Mouse (Mus musculus) thymus, postnatal 25 days (tissue): ENCODE measurements around the gene Gm21060.
"Not testable (repeated sequence)": the region's sequence is repeated elsewhere in the genome, so short reads cannot be mapped to it uniquely, and the experiment has no call there.

Source experiments
- DNase-seq: peaks from one replicate; pipeline ENCODE4 v3.0.0; 2022

The Gm21060 gene

DNA sequence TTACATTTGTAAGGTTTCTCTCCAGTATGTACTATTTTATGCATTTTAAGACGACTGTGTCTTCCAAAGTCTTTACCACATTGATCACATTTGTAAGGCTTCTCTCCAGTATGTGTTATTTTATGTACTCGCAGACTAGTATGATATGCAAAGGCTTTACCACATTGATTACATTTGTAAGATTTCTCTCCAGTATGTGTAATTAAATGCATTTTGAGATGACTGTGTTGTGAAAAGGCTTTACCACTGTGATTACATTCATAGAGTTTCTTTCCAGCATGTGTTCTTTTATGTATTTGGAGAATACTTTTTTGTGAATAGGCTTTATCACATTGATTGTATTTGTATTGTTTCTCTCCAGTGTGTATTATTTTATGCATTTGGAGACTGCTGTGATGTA, at the start of gene Gm21060:
Gene Gm21060 (minus strand): TSS at position 101 of the 400 bp plus-strand sequence.
- no peak for DNase-seq

DNA sequence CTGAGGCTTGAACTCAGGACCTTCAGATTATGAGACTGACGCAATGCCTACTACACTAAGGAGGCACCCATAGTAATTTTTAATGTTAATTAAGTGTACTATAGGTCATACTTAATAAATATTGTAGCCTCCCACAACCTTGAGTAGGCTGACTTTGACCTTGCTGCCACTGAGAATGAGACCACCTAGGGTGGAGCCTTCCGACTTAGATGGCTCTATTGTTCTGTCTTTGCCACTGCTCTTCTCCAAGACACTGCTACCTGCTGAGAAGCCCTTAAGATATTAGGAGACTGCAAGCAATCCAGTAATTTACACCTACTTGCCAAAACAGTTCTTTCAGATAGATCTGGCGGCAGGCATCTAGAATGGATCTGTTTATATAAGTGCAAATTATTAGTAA, 24.0 kb upstream of the Gm21060 start:
- not testable (repeated sequence) for DNase-seq

DNA sequence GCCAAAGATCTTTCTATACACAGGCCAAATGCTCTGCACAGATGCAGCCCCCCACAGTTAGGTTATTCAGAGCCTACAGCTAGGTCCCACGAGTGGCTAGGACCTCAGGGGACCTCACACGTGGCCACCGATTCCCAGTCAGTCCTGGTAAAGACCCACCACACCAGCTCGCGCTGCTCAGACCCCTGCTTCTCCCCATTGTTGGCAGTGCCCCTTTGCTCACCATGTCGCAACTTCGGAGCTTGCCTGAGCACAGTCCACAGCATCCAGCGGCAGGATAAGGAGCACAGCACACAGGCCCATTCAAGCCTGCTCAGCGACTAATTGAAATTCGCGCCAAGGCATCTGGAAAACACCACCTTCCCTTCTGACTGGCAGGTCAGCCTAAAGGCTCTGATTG, 16.3 kb upstream of the Gm21060 start:
- DNase-seq = not testable (repeated sequence)

DNA sequence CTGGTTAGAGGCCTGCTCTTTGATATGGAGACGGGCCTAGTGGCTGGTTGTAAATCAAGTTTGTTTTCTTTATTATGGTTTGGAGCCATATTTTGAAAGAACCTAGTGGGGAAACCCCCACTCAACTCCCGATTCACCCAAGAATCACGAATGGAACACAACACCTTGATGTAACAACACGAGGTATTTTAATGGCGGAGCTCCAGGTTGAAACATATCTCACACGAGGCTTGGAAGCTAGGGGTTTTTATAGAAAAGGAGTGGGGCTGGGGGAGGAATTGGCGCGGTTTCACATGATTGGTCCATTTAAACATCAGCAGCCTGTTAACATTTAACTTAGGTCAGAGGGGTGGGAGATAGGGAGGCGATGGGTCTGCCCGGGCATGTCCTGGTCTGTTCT, 15.5 kb upstream of the Gm21060 start:
- not testable (repeated sequence) for DNase-seq

DNA sequence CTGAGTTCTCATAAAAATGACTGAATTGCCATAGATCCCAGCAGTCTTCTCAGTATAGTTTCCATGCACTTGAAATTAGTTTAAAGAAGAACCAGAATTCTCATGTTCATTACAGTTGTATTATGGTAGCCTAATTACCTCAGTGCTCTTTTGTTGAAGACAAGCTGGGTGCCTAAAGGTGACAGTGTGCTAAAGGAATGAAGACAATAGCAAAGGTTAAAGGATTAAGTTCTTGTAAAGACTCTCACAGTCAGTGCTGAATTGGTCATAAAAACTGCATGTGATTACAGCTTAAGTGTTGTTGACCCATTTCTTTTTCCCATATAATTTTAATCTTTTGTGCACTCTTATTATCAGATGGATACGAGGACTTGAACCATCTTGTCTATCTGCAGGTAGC, 11.2 kb upstream of the Gm21060 start:
- DNase-seq = not testable (repeated sequence)

- DNase-seq = not testable (repeated sequence)
Measured at GRCm38 (mm10) chr19:61285033-61285432, 11.8 kb downstream of the Gm21060 start.

DNA sequence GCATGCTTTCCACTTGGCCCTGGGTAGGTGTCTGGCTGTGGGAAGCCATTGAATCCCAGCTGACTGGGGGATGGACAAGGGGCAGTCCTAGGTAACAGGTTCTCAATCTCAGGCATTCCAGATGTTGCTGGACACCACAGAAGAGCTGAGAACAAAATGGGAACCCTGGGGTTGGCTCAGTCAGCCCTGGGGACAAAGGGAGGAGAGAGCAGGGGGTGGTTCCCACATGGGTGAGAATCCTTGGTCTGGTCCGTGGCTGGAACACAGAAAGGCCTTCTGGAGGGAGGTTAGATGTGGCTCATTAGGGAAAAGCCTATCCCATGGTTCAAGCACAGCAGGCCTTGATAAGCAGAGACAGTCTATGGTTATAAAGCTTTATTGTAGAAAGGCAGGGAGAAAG, 13.3 kb downstream of the Gm21060 start:
- no peak for DNase-seq

- DNase-seq = no peak
Measured at GRCm38 (mm10) chr19:61275446-61275845, 21.4 kb downstream of the Gm21060 start.

- DNase-seq = not testable (repeated sequence)
Measured at GRCm38 (mm10) chr19:61269141-61269540, 27.7 kb downstream of the Gm21060 start.

- DNase-seq = peak; percentile 8
Measured at GRCm38 (mm10) chr19:61267141-61267540, 29.7 kb downstream of the Gm21060 start.

- DNase-seq = peak; percentile 50
Measured at GRCm38 (mm10) chr19:61266651-61267050, 30.2 kb downstream of the Gm21060 start.

- peak; percentile 57 for DNase-seq
Measured at GRCm38 (mm10) chr19:61266246-61266615, 30.6 kb downstream of the Gm21060 start.

GRCm38 (mm10) chr19:61265349-61266245, 31.3 kb downstream of the Gm21060 start:
- DNase-seq = peak; percentile 75

GRCm38 (mm10) chr19:61264933-61265332, 31.9 kb downstream of the Gm21060 start:
- DNase-seq = no peak

DNA sequence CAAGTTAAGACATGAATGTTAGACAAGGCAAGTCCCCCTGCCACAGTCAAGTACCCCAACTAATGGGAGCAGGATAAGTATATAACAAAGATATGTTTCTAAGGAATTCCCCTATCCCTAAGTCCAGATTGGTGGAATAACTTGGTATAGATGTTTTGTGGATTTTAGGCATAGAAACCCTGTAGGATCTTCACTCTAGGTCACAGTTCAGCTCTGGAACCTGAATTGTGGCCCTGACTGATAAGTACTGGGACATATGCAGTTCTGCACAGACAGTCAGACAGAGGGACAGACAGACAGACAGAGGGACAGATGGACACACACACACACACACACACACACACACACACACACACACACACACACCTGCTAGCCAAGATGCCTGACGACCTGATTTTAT, 32.6 kb downstream of the Gm21060 start:
- DNase-seq = no peak

DNA sequence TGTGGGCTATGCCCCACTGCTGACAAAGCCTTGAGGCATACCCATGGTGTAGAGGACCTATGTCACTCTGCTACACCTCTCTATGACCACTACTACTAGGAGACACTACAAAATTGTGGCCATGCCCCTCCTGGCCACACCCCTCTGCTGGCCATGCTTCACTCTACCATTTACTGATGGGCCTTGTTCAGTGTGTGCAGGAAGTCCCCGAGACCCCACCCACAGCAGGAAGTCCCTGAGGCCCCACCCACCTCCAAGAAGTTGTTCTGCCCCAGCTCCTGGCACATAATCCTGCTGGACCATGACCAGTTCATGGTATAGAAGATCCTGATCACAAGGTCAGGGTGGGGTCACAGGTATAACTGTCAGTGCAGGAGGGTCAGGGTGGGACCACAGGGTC, 35.6 kb downstream of the Gm21060 start:
- DNase-seq = no peak

- DNase-seq = no peak
Measured at GRCm38 (mm10) chr19:61257733-61258132, 39.1 kb downstream of the Gm21060 start.

- DNase-seq = no peak
Measured at GRCm38 (mm10) chr19:61256166-61256887, 40.5 kb downstream of the Gm21060 start.

- not testable (repeated sequence) for DNase-seq
Measured at GRCm38 (mm10) chr19:61247334-61247733, 49.5 kb downstream of the Gm21060 start.
